Mouse (Mus musculus): ENCODE measurements around the gene Ptprm. TPM values are rescaled to one million over a fixed set of nuclear protein-coding genes. Genes with fewer than 3 reads are reported as not detected.

Ptprm gene
- polyA plus RNA-seq, 1 experiment from 2014 or later: 10.6 TPM

- H3K27me3 ChIP-seq (replicated peaks; ENCODE audit: low read depth, poor library complexity, severe bottlenecking): no peaks in the 10 kb centered on the region
- no peaks in the 10 kb centered on the region for H3K9me3 ChIP-seq
- H3K4me1 ChIP-seq: peaks cover 16% of the 10 kb centered on the region
- 73% methylated on average over 7 of the region's 7 CpGs for WGBS
- H3K4me3 ChIP-seq: no peak overlapping the region
- 0 out of 2 replicates have a peak overlapping the region, but pooled peaks have one; percentile 35 for H3K27ac ChIP-seq (replicated peaks)
- H3K36me3 ChIP-seq (replicated peaks): no peaks in the 10 kb centered on the region
- DNase-seq (ENCODE audit: low spot score): no peak
Observed at GRCm38 (mm10) chr17:67136876-67137275, 217.4 kb downstream of the Ptprm start.

- no peaks in the 10 kb centered on the region for H3K36me3 ChIP-seq (replicated peaks)
- no peak overlapping the region for H3K4me3 ChIP-seq
- WGBS: 81% methylated on average over 8 of the region's 8 CpGs
- DNase-seq (ENCODE audit: low spot score): no peak
- H3K27ac ChIP-seq (replicated peaks): no peak overlapping the region
- H3K27me3 ChIP-seq (replicated peaks; ENCODE audit: low read depth, poor library complexity, severe bottlenecking): no peaks in the 10 kb centered on the region
- H3K4me1 ChIP-seq: peaks cover 16% of the 10 kb centered on the region
- no peaks in the 10 kb centered on the region for H3K9me3 ChIP-seq
Observed at GRCm38 (mm10) chr17:67136421-67136820, 217.8 kb downstream of the Ptprm start.

GRCm38 (mm10) chr17:67134235-67134634 lies 220.0 kb downstream of the Ptprm start:
- Histone ChIP-seq H3K4me3 (no peak overlapping the region), H3K9me3 (no peaks in the 10 kb centered on the region), H3K27ac (replicated peaks) (0 out of 2 replicates have a peak overlapping the region, but pooled peaks have one; percentile 40), H3K27me3 (replicated peaks; ENCODE audit: low read depth, poor library complexity, severe bottlenecking) (no peaks in the 10 kb centered on the region), H3K4me1 (peaks cover 16% of the 10 kb centered on the region), H3K36me3 (replicated peaks) (no peaks in the 10 kb centered on the region)
- WGBS: 88% methylated on average over 4 of the region's 4 CpGs
- DNase-seq (ENCODE audit: low spot score): no peak

GRCm38 (mm10) chr17:67133440-67134103 lies 220.7 kb downstream of the Ptprm start:
- Histone ChIP-seq H3K9me3 (no peaks in the 10 kb centered on the region), H3K27me3 (replicated peaks; ENCODE audit: low read depth, poor library complexity, severe bottlenecking) (no peaks in the 10 kb centered on the region), H3K4me1 (peaks cover 16% of the 10 kb centered on the region), H3K27ac (replicated peaks) (peak overlapping the region; percentile 44; the same call in 1 of the 2 replicates), H3K36me3 (replicated peaks) (no peaks in the 10 kb centered on the region), H3K4me3 (no peak overlapping the region)
- peak; percentile 35 for DNase-seq (ENCODE audit: low spot score)
- WGBS: 36% methylated on average over 13 of the region's 13 CpGs

- no peaks in the 10 kb centered on the region for H3K36me3 ChIP-seq (replicated peaks)
- no peak overlapping the region for H3K27ac ChIP-seq (replicated peaks)
- no peak overlapping the region for H3K4me3 ChIP-seq
- 90% methylated on average over 4 of the region's 4 CpGs for WGBS
- no peak for DNase-seq (ENCODE audit: low spot score)
- peaks cover 16% of the 10 kb centered on the region for H3K4me1 ChIP-seq
- no peaks in the 10 kb centered on the region for H3K27me3 ChIP-seq (replicated peaks; ENCODE audit: low read depth, poor library complexity, severe bottlenecking)
- H3K9me3 ChIP-seq: no peaks in the 10 kb centered on the region
Observed at GRCm38 (mm10) chr17:67133026-67133425, 221.2 kb downstream of the Ptprm start.

GRCm38 (mm10) chr17:67127530-67127929 lies 226.7 kb downstream of the Ptprm start:
- Histone ChIP-seq H3K4me3 (no peak overlapping the region), H3K4me1 (peaks cover 13% of the 10 kb centered on the region; the same call in 1 of the 2 replicates), H3K27me3 (replicated peaks; ENCODE audit: low read depth, poor library complexity, severe bottlenecking) (no peaks in the 10 kb centered on the region), H3K27ac (replicated peaks) (no peak overlapping the region), H3K36me3 (replicated peaks) (no peaks in the 10 kb centered on the region), H3K9me3 (no peaks in the 10 kb centered on the region)
- no peak for DNase-seq (ENCODE audit: low spot score)
- 81% methylated on average over 7 of the region's 7 CpGs for WGBS

- Histone ChIP-seq H3K27me3 (replicated peaks; ENCODE audit: low read depth, poor library complexity, severe bottlenecking) (no peaks in the 10 kb centered on the region), H3K27ac (replicated peaks) (no peak overlapping the region), H3K4me3 (no peak overlapping the region), H3K36me3 (replicated peaks) (no peaks in the 10 kb centered on the region), H3K4me1 (peaks cover 13% of the 10 kb centered on the region; the same call in 1 of the 2 replicates), H3K9me3 (no peaks in the 10 kb centered on the region)
- no peak for DNase-seq (ENCODE audit: low spot score)
- 78% methylated on average over 4 of the region's 4 CpGs for WGBS
Observed at GRCm38 (mm10) chr17:67125596-67125995, 228.7 kb downstream of the Ptprm start.

GRCm38 (mm10) chr17:67124294-67124693 lies 230.0 kb downstream of the Ptprm start:
- H3K9me3 ChIP-seq: no peaks in the 10 kb centered on the region
- H3K4me1 ChIP-seq: peaks cover 13% of the 10 kb centered on the region; the same call in 1 of the 2 replicates
- H3K4me3 ChIP-seq: no peak overlapping the region
- 87% methylated on average over 5 of the region's 5 CpGs for WGBS
- no peak for DNase-seq (ENCODE audit: low spot score)
- no peak overlapping the region for H3K27ac ChIP-seq (replicated peaks)
- no peaks in the 10 kb centered on the region for H3K36me3 ChIP-seq (replicated peaks)
- no peaks in the 10 kb centered on the region for H3K27me3 ChIP-seq (replicated peaks; ENCODE audit: low read depth, poor library complexity, severe bottlenecking)

- no peak for DNase-seq (ENCODE audit: low spot score)
- peaks cover 17% of the 10 kb centered on the region for H3K4me1 ChIP-seq
- no peaks in the 10 kb centered on the region for H3K27me3 ChIP-seq (replicated peaks; ENCODE audit: low read depth, poor library complexity, severe bottlenecking)
- 83% methylated on average over 5 of the region's 5 CpGs for WGBS
- no peaks in the 10 kb centered on the region for H3K9me3 ChIP-seq
- H3K4me3 ChIP-seq: no peak overlapping the region
- no peak overlapping the region for H3K27ac ChIP-seq (replicated peaks)
- no peaks in the 10 kb centered on the region for H3K36me3 ChIP-seq (replicated peaks)
Observed at GRCm38 (mm10) chr17:67123722-67124121, 230.5 kb downstream of the Ptprm start.

- Histone ChIP-seq H3K27ac (replicated peaks) (no peak overlapping the region), H3K4me3 (no peak overlapping the region), H3K4me1 (peaks cover 13% of the 10 kb centered on the region), H3K27me3 (replicated peaks; ENCODE audit: low read depth, poor library complexity, severe bottlenecking) (no peaks in the 10 kb centered on the region), H3K9me3 (no peaks in the 10 kb centered on the region), H3K36me3 (replicated peaks) (no peaks in the 10 kb centered on the region)
- DNase-seq (ENCODE audit: low spot score): no peak
- 86% methylated on average over 5 of the region's 5 CpGs for WGBS
Observed at GRCm38 (mm10) chr17:67120863-67121262, 233.4 kb downstream of the Ptprm start.

- no peak for DNase-seq (ENCODE audit: low spot score)
- no peak overlapping the region for H3K4me3 ChIP-seq
- no peaks in the 10 kb centered on the region for H3K36me3 ChIP-seq (replicated peaks)
- WGBS: 49% methylated on average over 7 of the region's 7 CpGs
- peaks cover 12% of the 10 kb centered on the region for H3K4me1 ChIP-seq
- no peaks in the 10 kb centered on the region for H3K9me3 ChIP-seq
- no peaks in the 10 kb centered on the region for H3K27me3 ChIP-seq (replicated peaks; ENCODE audit: low read depth, poor library complexity, severe bottlenecking)
- H3K27ac ChIP-seq (replicated peaks): no peak overlapping the region
Observed at GRCm38 (mm10) chr17:67118676-67119340, 235.4 kb downstream of the Ptprm start.

GRCm38 (mm10) chr17:67114842-67115241 lies 239.4 kb downstream of the Ptprm start:
- H3K36me3 ChIP-seq (replicated peaks): no peaks in the 10 kb centered on the region
- no peak overlapping the region for H3K4me3 ChIP-seq
- no peak overlapping the region for H3K27ac ChIP-seq (replicated peaks)
- no peak for DNase-seq (ENCODE audit: low spot score)
- H3K9me3 ChIP-seq: no peaks in the 10 kb centered on the region
- no peaks in the 10 kb centered on the region for H3K27me3 ChIP-seq (replicated peaks; ENCODE audit: low read depth, poor library complexity, severe bottlenecking)
- H3K4me1 ChIP-seq: peaks cover 6% of the 10 kb centered on the region
- WGBS: 92% methylated on average over 2 of the region's 2 CpGs

- Histone ChIP-seq H3K4me1 (no peaks in the 10 kb centered on the region), H3K27ac (replicated peaks) (no peak overlapping the region), H3K4me3 (no peak overlapping the region), H3K9me3 (no peaks in the 10 kb centered on the region), H3K27me3 (replicated peaks; ENCODE audit: low read depth, poor library complexity, severe bottlenecking) (no peaks in the 10 kb centered on the region), H3K36me3 (replicated peaks) (no peaks in the 10 kb centered on the region)
- WGBS: 84% methylated on average over 3 of the region's 3 CpGs
- DNase-seq (ENCODE audit: low spot score): no peak
Observed at GRCm38 (mm10) chr17:67112679-67113078, 241.6 kb downstream of the Ptprm start.
